Mouse (Mus musculus): ENCODE data around the gene Ltbp4.
A peak's percentile ranks its signal among the peaks of the same experiment; 100 is the strongest.

Gene Ltbp4

DNA sequence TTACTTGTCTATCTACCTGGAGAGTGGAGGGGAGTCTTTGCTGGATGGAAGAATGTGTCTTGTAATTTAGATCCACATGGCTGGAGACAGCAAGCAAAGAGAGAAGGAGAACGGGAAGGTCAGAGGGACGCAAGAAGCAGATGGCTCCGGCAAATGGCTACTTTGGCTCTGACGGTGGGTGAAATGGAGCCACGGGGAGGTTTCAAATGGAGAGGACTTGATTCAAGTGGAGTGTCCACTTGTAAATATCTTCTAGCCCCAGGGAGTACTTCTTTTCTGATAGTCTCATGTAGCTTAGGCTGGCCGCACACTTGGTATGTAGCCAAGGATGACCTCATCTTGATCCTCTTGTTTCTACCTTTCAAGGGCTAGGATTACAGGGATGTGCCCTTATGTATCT lies 38.7 kb downstream of the Ltbp4 start:
- no peak for DNase-seq (ENCODE audit: low spot score)

DNA sequence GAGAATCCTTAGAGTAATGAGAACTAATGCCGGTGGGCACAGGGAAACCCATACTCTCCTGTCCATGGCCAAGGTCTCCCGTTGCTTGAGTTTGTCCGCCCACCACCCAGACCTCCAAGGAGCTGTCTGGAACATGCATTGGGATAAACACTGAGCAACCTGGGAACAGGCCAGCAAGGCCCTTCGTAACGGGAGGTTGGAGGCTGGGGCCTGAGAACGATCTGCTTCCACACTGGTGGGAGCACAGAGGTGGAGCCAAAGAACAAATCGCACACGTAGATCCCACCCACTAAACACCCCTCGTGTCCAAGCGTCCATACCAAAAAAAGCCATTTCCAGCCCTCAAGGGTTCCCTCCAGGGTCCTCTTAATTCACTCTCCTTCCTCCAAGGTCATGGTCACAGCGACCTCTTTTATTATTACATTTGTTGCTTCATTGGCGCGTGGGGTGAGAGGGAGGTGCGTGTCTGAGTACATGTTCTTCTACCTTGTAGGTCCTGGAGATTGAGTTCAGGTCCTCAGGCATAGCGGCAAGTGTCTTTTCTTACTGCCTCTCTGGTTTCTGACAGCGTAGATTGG lies 39.4 kb downstream of the Ltbp4 start:
- DNase-seq (ENCODE audit: low spot score) = no peak

DNA sequence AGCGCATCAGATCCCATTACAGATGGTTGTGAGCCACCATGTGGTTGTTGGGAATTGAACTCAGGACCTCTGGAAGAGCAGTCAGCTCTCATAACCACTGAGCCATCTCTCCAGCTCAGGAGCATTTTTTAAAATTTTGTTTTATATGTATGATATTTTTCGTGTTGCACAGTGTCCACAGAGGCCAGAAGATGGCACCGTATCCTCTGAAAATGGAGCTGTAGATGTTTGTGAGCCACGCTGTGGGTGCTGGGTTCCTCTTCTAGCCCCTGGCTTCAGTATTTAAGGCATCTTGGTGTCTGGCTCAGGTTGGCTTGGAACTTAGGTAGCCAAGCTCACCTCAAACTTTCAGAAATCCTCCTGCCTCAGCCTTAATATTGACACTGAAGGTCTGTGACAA lies 41.0 kb downstream of the Ltbp4 start:
- no peak for DNase-seq (ENCODE audit: low spot score)

DNA sequence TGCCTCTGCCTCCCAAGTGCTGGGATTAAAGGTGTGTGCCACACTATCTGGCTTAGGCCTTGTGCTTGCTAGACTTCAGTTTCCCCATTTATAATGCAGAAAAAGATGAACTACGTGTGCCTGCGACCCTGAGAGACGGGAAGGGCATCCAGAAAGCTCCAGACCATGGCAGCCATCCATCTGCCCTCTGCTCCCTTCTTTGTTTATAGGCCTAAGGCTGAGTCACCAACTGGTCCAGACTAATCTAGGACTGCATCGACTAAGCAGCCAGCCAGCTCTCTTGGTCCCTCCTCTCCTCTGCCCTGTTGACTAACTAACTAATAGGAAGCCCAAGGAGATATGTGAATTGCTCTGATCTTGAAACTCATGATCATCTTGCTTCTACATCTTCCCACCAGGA lies 41.5 kb downstream of the Ltbp4 start:
- DNase-seq (ENCODE audit: low spot score) = no peak

DNA sequence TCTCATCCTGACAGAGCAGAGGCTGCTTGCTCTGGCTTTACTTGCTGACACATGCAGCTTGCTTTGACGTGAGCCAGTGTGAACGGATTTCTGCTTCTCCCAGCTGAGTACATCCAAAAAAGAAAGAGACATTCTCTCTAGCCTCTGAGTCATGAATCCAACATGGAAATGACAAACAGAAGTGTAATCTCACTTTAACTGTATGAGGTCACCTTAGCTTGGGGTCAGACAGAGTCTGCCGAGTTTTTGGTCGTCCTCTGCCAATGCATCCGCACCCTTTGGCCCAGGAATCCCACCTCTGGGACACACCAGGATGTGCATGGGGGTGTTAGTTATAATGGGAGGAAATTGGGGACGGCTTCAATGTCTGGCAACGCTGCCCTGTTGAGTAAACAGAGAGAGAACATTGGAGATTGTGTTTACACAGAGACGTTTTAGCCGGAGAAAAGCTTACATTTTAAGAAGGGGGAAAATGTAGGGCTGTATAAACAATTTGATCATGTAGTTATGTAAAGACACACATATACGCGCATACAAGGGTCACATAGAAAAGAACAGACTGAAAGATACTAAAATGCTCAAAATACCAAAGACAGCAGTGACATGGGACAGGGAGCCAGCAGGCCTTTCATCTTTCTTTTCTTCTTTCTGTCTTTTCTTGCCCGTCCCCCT lies 45.6 kb downstream of the Ltbp4 start:
- no peak for DNase-seq (ENCODE audit: low spot score)

DNA sequence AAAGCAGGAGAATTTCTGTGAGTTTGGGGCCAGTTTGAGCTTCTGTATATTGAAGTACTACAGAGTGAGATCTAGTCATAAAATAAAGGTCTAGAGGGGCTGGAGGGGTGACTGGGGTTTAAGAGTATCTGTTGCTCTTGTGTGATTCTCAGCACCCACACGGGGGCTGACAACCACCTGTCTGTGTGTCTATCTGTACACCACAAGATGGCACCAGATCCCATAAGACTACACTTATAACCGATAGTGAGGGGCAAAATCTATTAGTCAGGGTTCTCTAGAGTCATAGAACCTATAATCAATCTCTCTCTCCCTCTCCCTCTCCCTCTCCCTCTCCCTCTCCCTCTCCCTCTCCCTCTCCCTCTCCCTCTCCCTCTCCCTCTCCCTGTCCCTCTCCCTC lies 46.9 kb downstream of the Ltbp4 start:
- no peak for DNase-seq (ENCODE audit: low spot score)

DNA sequence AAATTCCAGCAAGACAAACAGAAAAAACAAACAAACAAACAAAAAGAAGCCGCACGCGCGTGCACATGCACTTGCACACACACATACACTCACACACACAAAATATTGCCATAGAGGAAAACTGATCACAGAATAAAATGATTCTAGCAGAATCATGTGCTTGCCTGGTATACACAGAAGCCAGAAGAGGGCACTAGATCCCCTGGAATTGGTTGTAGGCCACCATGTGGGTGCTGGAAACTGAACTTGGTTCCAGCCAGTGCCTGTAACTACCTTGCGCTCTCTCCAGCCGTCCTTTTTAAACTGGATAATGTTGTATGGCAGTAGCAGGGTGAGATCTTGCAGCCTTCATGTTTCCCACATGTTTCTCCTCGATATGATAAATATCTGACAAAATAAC lies 48.8 kb downstream of the Ltbp4 start:
- DNase-seq (ENCODE audit: low spot score) = no peak

DNA sequence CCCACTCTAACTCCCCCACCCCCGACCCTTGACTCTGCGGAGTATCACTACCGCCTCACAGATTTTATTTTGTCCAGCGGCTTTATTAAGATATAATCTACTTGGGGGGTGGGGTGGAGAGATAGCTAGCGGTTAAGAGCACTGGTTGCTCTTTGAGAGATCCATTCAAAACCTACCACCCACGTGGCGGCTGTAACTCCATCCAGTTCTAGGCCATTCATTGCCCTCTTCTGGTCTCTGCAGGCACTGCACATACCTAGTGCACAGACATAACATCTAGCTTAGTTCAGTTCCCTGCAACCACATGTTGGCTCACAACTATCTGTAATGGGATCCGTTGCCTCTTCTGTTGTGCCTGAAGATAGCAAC lies 51.8 kb downstream of the Ltbp4 start:
- DNase-seq (ENCODE audit: low spot score) = no peak

DNA sequence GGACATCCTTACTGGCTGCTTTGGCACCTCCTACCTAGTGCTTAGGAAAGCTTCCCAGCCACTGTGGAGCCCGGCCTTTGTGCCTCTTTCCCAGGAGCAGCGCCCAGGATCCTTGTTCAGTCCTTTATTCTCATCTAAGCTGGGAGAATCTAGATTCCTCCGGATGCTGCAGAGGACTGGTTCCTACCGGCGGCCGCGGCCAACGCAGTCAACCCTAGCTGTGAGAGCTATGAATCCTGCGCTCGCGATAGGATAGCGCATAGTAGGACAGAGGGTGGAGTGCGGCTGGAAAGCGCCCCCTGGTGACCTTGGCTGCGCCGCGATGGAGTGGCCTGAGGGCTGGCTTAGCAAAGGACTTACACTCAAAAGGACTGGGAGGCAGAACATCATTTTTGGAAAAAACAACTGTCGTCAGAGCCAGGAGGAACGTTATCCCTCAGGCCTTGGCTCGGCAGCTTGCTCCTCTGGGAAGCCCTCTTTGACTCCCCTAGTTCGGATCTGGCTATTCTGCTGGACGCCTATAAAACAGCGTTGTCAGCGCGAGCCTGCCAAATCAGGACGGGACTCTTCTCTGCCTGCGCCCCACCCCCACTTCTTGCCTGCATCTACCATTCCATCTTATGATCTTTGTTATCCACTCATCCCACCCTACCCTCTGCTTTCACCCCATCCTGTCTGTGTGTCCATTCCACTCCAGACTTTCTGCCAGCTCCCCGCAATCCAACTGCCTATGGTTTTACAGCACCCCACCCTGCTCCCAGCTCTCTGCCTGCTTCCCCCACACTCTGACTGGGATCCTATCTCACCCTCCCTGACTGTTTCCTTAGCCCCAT lies 52.4 kb downstream of the Ltbp4 start:
- no peak for DNase-seq (ENCODE audit: low spot score)

DNA sequence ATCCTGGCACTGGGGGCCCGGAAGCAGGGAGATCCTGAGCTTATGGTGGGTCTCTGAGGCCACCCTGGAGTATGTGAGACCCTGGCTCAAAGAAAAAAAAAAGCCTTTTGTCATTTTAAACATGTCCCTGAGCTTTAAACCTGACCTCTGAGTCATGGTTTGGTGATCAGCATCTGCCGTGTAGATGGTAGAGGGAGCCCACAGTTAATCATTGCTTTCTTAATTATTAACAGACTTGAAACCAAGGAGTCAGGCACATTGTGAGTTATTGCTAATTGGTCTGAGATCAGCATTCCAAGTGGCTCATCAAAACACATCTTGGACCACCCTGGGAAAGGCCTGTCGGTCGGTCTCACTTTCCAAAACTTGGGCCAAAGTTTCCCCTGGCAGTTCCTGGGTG lies 55.3 kb downstream of the Ltbp4 start:
- DNase-seq (ENCODE audit: low spot score) = no peak

DNA sequence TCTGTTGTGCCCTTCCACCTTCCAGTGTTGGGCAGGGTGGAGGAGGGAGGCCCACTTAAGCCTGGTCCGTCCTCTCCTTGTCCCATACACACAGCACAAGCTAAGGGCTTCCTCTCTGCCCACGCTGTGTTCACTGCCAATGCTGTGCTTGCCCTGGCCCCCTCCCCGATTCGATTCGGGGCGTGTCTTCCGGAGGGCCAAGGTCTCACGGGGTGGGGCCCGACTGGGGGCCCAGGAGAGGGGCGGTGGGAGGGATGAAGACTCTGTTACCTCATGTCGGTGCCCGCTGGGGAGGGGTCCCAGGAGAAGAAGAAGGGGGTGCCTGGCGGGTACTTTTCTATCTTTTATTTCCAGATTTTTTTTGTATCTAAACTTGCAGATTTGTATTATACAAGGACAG lies 55.8 kb downstream of the Ltbp4 start:
- DNase-seq (ENCODE audit: low spot score) = no peak

DNA sequence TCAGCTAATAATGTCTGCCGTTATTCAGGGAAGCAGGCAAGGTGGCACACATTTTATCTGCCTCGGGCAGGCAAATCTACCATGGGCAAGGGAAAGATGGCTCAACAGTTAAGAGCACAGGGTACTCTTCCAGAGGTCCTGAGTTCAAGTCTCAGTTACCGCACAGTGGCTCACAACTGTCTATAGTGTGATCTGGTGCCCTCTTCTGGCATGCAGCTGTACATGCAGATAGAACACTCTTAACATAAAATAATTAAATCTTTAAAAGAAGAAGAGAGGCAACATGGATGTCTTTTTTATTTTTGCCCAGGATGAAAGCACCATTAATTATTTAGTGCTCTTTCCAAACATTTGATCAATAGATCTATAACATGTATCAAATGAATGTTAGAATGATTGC lies 60.3 kb downstream of the Ltbp4 start:
- no peak for DNase-seq (ENCODE audit: low spot score)

DNA sequence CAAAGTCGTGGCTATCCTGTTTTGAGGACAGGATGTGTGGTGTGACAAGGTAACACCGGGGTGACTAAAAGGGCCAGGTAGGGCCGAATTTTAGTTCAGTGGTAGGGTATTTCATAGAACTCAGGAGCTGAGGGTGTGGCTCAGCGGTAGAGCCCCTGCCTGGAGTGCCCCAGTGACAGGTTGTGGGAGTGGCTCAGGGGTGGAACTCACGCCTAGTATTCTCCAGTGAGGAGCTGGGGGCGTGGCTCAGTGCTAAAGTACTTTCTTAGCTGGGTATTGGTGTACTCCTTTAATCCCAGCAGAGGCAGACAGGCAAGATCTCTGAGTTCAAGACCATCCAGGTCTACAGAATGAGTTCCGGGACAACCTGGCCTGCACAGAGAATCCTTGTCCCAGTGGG lies 61.5 kb downstream of the Ltbp4 start:
- no peak for DNase-seq (ENCODE audit: low spot score)

DNA sequence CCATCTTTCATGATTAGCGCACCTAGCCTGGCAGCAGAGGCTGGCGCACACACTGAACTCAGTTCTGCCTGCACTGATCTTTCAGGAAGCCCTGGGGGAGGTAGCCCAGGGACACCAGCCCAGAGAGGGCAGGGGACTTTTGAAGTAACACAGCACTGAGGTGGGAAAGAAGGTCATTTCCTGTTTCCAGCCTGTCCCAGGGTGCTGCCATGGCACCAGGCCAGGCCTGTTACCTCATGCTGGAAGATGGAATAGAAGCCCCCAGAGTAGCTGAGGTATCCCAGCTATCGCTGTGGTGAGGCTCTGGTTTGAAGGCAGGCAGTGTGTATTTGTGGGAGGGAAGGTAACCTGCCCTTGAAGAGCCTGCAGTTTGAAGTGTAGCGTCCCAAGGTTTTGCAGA lies 62.6 kb downstream of the Ltbp4 start:
- DNase-seq (ENCODE audit: low spot score) = no peak

DNA sequence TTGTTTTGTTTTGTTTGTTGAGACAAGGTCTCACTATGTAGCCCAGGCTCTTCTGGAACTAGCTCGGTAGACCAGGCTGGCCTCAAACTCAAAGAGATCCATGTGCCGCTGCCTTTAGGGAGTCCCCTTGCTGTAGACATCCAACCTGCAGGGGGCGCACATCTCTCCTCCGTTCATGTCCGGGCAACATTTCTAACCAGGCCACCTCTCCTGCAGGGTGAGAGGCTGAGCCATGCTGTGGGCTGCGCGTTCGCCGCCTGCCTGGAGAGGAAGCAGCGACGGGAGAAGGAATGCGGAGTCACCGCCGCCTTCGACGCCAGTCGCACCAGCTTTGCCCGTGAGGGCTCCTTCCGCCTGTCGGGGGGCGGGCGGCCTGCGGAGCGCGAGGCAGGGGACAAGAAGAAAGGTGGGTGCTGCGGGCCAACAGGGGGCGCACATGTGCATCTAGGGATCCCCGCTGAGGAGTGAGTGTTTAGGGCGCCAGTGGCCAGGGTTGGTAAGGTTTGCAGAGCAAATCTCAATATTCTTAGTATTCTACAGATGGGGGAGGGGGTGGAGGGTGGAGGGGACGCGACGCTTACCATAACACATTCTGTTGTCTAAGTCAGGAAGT lies 63.6 kb downstream of the Ltbp4 start:
- no peak for DNase-seq (ENCODE audit: low spot score)

DNA sequence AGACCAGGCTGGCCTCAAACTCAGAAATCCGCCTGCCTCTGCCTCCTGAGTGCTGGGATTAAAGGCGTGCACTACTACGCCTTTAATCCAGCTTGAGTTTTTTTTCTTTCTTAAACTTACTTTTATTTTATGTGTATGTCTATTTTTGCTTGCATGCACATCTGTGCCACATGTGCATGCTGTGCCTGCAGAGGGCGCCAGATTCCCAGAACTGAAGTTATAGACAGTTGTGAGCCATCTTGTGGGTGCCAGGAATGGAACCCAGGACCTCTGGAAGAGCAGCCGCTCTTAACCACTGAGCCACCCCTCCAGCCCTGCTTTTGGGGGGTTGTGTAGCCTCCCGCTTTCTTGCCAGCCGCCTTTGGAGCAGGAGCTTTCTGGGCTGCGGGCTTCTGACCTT lies 66.1 kb downstream of the Ltbp4 start:
- DNase-seq (ENCODE audit: low spot score) = no peak

DNA sequence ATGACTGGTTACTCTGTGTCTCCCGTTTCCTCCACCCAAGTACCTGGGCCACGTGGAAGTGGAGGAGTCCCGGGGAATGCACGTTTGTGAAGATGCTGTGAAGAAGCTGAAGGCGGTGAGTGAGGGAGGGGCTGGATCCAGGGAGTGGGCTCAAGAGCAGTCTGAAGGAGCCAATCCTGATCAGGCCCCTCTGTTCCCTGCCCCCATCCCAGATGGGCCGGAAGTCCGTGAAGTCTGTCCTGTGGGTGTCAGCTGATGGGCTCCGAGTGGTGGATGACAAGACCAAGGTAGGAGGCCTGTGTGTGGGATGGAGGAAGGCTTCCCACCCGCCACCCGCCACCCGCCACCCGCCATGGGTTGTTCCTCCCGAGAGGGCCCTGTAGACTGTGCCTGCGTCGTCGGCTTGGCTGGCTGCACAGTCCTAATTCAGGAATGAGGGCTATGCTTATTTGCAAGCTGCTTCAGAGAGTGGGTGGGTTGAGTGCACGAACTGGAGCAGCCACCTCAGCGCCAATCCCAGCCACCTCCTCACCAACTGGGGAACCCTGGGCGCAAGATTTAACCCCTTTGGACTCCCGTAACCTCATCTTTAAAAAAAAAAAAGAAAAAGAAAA lies 70.9 kb downstream of the Ltbp4 start:
- peak; percentile 68 for DNase-seq (ENCODE audit: low spot score)

DNA sequence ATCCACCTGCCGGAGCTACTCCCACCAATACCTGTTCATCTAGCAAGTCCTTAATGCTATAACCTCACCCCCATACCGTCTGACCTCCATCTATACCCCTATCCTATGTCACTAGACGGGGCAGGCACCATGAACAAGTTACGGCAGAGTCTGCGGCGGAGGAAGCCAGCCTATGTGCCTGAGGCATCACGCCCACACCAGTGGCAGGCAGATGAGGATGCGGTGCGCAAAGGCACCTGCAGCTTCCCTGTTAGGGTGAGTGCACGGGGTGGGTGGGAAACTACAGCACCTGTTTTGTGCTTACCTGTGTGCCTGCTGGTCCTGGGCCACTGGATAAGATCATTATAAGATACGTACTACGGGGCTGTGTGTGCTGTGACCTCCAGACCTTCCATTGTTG lies 72.7 kb downstream of the Ltbp4 start:
- DNase-seq (ENCODE audit: low spot score) = no peak

DNA sequence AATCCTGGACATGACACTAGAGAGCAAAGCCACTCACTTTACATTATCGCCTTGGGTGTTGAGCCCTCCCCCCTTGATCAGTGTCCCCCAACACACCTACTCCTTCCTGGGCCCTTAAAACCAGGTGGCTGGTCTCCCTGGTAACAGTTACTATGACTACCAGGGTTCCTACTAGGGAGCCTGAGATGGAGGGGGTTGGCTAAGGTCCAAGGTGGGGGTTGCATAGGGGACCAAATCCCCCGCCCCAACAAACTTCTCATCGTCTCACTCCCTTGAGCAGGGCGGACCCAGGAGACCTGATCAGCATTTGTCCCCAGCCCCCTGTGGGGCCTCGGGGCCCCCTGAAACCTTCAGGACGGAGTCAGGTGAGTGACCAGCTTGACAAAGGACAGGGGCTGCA lies 75.6 kb downstream of the Ltbp4 start:
- no peak for DNase-seq (ENCODE audit: low spot score)

DNA sequence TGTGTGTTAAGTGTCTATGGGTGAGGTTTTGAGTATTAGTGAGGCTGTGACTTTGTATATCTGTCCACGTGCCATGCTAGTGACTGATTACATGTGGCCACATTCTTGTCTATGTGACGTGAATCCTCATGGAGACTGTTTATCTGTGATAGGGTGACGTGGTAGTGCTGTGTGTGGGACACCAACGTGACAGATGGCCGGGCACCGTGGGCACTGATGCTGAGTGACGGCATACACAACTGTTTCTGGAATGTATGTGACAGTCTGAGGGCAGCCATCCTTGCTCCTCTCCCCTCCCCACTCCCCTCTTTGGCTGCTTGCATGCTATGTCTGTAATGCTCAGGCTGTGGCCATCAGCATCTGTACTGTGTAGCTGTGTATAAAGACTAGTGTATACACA lies 76.6 kb downstream of the Ltbp4 start:
- no peak for DNase-seq (ENCODE audit: low spot score)

DNA sequence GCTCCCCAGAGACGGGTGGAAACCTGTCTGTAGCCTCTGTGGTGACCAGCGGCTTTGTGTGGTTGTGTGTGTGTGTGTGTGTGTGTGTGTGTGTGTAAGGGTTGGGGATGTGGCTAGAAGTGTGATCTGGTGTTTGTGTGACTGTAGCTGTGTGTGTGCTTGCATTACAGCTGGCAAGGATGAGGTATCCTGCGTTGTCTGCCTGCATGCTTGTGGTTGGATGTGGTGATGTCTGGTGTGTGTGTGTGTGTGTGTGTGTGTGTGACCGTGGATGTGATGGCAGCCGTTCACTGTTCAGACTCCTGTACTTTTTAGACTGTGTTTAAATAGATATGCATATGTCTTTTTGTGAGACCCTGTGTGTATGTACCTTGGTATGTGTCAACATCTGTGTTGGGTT lies 77.7 kb downstream of the Ltbp4 start:
- no peak for DNase-seq (ENCODE audit: low spot score)

DNA sequence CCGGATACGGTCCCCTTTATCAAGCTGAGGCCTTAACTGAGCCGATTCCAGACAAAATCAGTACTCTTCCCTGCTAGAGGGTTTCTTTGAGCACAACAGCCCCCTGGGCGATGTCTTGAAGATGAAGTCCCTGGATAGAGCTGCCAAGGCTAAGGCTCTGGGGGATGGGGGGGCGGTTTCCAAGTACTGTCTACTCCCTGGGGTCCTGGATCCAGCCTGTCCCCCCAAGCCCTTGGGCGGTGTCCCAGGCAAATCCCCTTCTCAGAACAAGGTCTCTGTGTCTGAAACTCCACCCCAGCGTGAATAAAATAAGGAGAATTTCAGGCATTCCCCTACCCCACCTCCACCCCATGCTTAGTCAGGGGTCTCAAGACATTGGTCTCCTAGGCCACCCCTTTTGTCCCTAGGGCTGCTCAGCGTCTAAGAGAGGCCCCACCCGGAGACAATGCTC lies 78.2 kb downstream of the Ltbp4 start:
- DNase-seq (ENCODE audit: low spot score) = no peak

Data from left cerebral cortex, adult 11 months (tissue).